Mouse (Mus musculus) layer of hippocampus, postnatal 14 days (tissue): ENCODE measurements around the gene Scrn2. TPM values are rescaled to one million over a fixed set of nuclear protein-coding genes. Genes with fewer than 3 reads are reported as not detected.

Experiments used
- microRNA-seq, 2 experiments: library from miRNA; unstranded; fragments of <30 nt; microRNA quantifications; one replicate each; pipeline ENCODE4 v1.2.0; 2021
- total RNA-seq, 2 experiments: library from RNA; stranded (reverse); gene quantifications; 2 replicates each; pipeline ENCODE4 v1.2.3; 2021

Gene Scrn2
- total RNA-seq, 2 experiments from 2014 or later: 4.8 to 6.3 TPM

Small RNAs within 50 kb of the gene (microRNA-seq; reads per million reads assigned to microRNA genes)
- gene Mir8103: 0.28 to 0.45 reads per million in 2 experiments

Other genes starting within 250 kb of the Scrn2 start
- 10 to 100 TPM; 51.0 to 54.8 TPM for gene Cbx1, start 240.8 kb upstream of the Scrn2 start, total RNA-seq
- gene Nfe2l1, start 200.0 kb upstream of the Scrn2 start, total RNA-seq: 100 to 1,000 TPM; 185 to 187 TPM
- 1 to 10 TPM; 2.9 to 6.2 TPM for gene Copz2, start 180.1 kb upstream of the Scrn2 start, total RNA-seq
- 10 to 100 TPM; 41.2 to 47.2 TPM for gene Cdk5rap3, start 113.4 kb upstream of the Scrn2 start, total RNA-seq
- not detected for gene Prr15l, start 101.8 kb upstream of the Scrn2 start, total RNA-seq
- 10 to 100 TPM; 33.0 to 36.7 TPM for gene Pnpo, start 86.0 kb upstream of the Scrn2 start, total RNA-seq
- gene Sp2, start 47.0 kb upstream of the Scrn2 start, total RNA-seq: 10 to 100 TPM; 12.3 to 13.5 TPM
- 1 to 10 TPM in 1 of 2 experiments, under 1 TPM in 1; 0.81 to 1.1 TPM for gene Sp6, start 16.5 kb upstream of the Scrn2 start, total RNA-seq
- gene Lrrc46, start 11.5 kb downstream of the Scrn2 start, total RNA-seq: under 1 TPM; 0.74 to 0.86 TPM
- 10 to 100 TPM; 81.9 to 84.1 TPM for gene Mrpl10, start 11.6 kb downstream of the Scrn2 start, total RNA-seq
- gene Osbpl7, start 20.7 kb downstream of the Scrn2 start, total RNA-seq: 10 to 100 TPM; 15.1 to 16.2 TPM
- under 1 TPM in 1 of 2 experiments, not detected in 1; 0.19 TPM for gene Tbx21, start 85.4 kb downstream of the Scrn2 start, total RNA-seq
- gene Tbkbp1, start 121.6 kb downstream of the Scrn2 start, total RNA-seq: 10 to 100 TPM; 60.9 to 68.4 TPM
- gene Kpnb1, start 157.9 kb downstream of the Scrn2 start, total RNA-seq: 100 to 1,000 TPM; 129 to 132 TPM